In genomic region chr1:180813885-180814740, GRCm38 (mm10) we compare ENCODE assay signal across 8 mouse cellular contexts. TPM values are rescaled to one million over a fixed set of nuclear protein-coding genes. Genes with fewer than 3 reads are reported as not detected.
DNase-seq lines count a peak whose midpoint lies in the region; ATAC-seq and TF ChIP-seq lines count a peak whose summit lies in the region.

Gene H3f3a (minus strand): TSS chr1:180813943.

- peak; percentile 80 for DNase-seq in layer of hippocampus, adult 11-12 months (ENCODE audit: low spot score)
- no peak for DNase-seq in layer of hippocampus, adult 9-11 months
- DNase-seq in embryonic facial prominence, embryonic 11.5 days (ENCODE audit: low spot score), result peak; percentile 68
- DNase-seq in heart, adult 2 months, result peak; percentile 95 to 96
- DNase-seq in kidney, adult 2 months, result peak; percentile 93
- no peak for DNase-seq in limb, embryonic 11.5 days (ENCODE audit: low spot score)
- peak; percentile 89 to 94 for DNase-seq in spleen, postnatal 4 days (ENCODE audit: low spot score in 2 of 2)

- H3K9ac ChIP-seq in embryonic facial prominence, embryonic 11.5 days (replicated peaks; ENCODE audit: low read length), result peak within 1 kb of the TSS; percentile 99
- peak within 1 kb of the TSS; percentile 100 for H3K9ac ChIP-seq in heart, adult 2 months (ENCODE audit: low read depth, low read length)
- H3K9ac ChIP-seq in limb, embryonic 11.5 days (ENCODE audit: low read length), result peak within 1 kb of the TSS; percentile 99
- peak within 1 kb of the TSS; percentile 100 for H3K9ac ChIP-seq in midbrain, embryonic 12.5 days (replicated peaks)

- H3K4me2 ChIP-seq in embryonic facial prominence, embryonic 11.5 days (ENCODE audit: low read depth, low read length), result peak within 1 kb of the TSS; percentile 68
- H3K4me2 ChIP-seq in limb, embryonic 11.5 days (ENCODE audit: low read depth, severe bottlenecking), result peak within 1 kb of the TSS; percentile 66
- peak within 1 kb of the TSS; percentile 60 for H3K4me2 ChIP-seq in midbrain, embryonic 12.5 days (replicated peaks)

- peak within 1 kb of the TSS; percentile 94 for H3K4me3 ChIP-seq in embryonic facial prominence, embryonic 11.5 days (ENCODE audit: low read depth, low read length)
- H3K4me3 ChIP-seq in heart, adult 2 months, result peak within 1 kb of the TSS; percentile 99
- peak within 1 kb of the TSS; percentile 97 for H3K4me3 ChIP-seq in kidney, adult 2 months (ENCODE audit: insufficient read depth, low read depth, low read length)
- peak within 1 kb of the TSS; percentile 79 for H3K4me3 ChIP-seq in limb, embryonic 11.5 days (ENCODE audit: low read depth, low read length)
- H3K4me3 ChIP-seq in midbrain, embryonic 12.5 days, result peak within 1 kb of the TSS; percentile 77

- peak; percentile 65 for TF ChIP-seq POLR2A in heart, adult 2 months (IDR thresholded peaks at IDR 0.05; ENCODE audit: insufficient read depth, low read depth, low read length)
- no peak for TF ChIP-seq POLR2A in kidney, adult 2 months (IDR thresholded peaks at IDR 0.05; ENCODE audit: low read depth, low read length)

- H3K9me3 ChIP-seq in embryonic facial prominence, embryonic 11.5 days (replicated peaks; ENCODE audit: control insufficient read depth, low read length), result no peaks in the 10 kb centered on the region
- no peaks in the 10 kb centered on the region for H3K9me3 ChIP-seq in limb, embryonic 11.5 days (ENCODE audit: control insufficient read depth, low read length)
- no peaks in the 10 kb centered on the region for H3K9me3 ChIP-seq in midbrain, embryonic 12.5 days

- no peak for TF ChIP-seq CTCF in heart, adult 2 months (IDR thresholded peaks at IDR 0.05)
- TF ChIP-seq CTCF in kidney, adult 2 months (conservative IDR thresholded peaks at IDR 0.05; ENCODE audit: insufficient read depth, insufficient read length, low read depth, low read length), result no peak

- peaks cover 4% of the 10 kb centered on the region for H3K79me2 ChIP-seq in heart, adult 2 months (replicated peaks; ENCODE audit: control insufficient read depth, insufficient read depth, low read length)

- no peaks in the 10 kb centered on the region for H3K4me1 ChIP-seq in embryonic facial prominence, embryonic 11.5 days (ENCODE audit: control insufficient read depth, insufficient read depth, low read length)
- peaks cover 2% of the 10 kb centered on the region for H3K4me1 ChIP-seq in heart, adult 2 months (ENCODE audit: control insufficient read depth, insufficient read depth, low read length)
- H3K4me1 ChIP-seq in kidney, adult 2 months (ENCODE audit: control insufficient read depth, insufficient read depth, low read length), result peaks cover 3% of the 10 kb centered on the region; the same call in 1 of the 2 replicates
- H3K4me1 ChIP-seq in limb, embryonic 11.5 days (ENCODE audit: control insufficient read depth, insufficient read depth, low read length), result peaks cover 8% of the 10 kb centered on the region; the same call in 1 of the 2 replicates
- peaks cover 32% of the 10 kb centered on the region for H3K4me1 ChIP-seq in midbrain, embryonic 12.5 days

- H3K36me3 ChIP-seq in embryonic facial prominence, embryonic 11.5 days (replicated peaks; ENCODE audit: control insufficient read depth, insufficient read depth, low read depth, low read length), result peaks cover 2% of the 10 kb centered on the region; the same call in 1 of the 2 replicates
- peaks cover 23% of the 10 kb centered on the region for H3K36me3 ChIP-seq in heart, adult 2 months (ENCODE audit: control insufficient read depth, insufficient read depth, low read length)
- peaks cover 6% of the 10 kb centered on the region for H3K36me3 ChIP-seq in kidney, adult 2 months (ENCODE audit: control insufficient read depth, insufficient read depth, low read length)
- peaks cover 5% of the 10 kb centered on the region; the same call in 1 of the 2 replicates for H3K36me3 ChIP-seq in limb, embryonic 11.5 days (ENCODE audit: control insufficient read depth, insufficient read depth, low read length)
- H3K36me3 ChIP-seq in midbrain, embryonic 12.5 days, result peaks cover 13% of the 10 kb centered on the region

- ATAC-seq in embryonic facial prominence, embryonic 11.5 days (replicated peaks; ENCODE audit: insufficient number of reproducible peaks, low FRiP score, low TSS enrichment, low read depth), result peak; percentile 62
- ATAC-seq in limb, embryonic 11.5 days (ENCODE audit: insufficient number of reproducible peaks, low FRiP score, low TSS enrichment, low read depth), result peak; percentile 56
- peak; percentile 81 for ATAC-seq in midbrain, embryonic 12.5 days (ENCODE audit: low FRiP score, low read depth)

- TF ChIP-seq EP300 in heart, adult 2 months (IDR thresholded peaks at IDR 0.05; ENCODE audit: insufficient read depth, low read depth, low read length), result no peak

- H3K27me3 ChIP-seq in embryonic facial prominence, embryonic 11.5 days (ENCODE audit: control insufficient read depth, insufficient read depth, low read length), result no peaks in the 10 kb centered on the region
- H3K27me3 ChIP-seq in heart, adult 2 months (ENCODE audit: control insufficient read depth, insufficient read depth, low read length), result no peaks in the 10 kb centered on the region
- no peaks in the 10 kb centered on the region for H3K27me3 ChIP-seq in kidney, adult 2 months (replicated peaks; ENCODE audit: control insufficient read depth, insufficient read depth, low read length)
- H3K27me3 ChIP-seq in limb, embryonic 11.5 days (ENCODE audit: control insufficient read depth, insufficient read depth, low read length), result no peaks in the 10 kb centered on the region
- H3K27me3 ChIP-seq in midbrain, embryonic 12.5 days, result no peaks in the 10 kb centered on the region

- intact Hi-C loops in heart, adult 2 months (cut with DNase I), result loop anchor here (1.0 to 2.0 kb wide), 3 partner anchors 17 to 36 kb away; no protein-coding TSS in a partner anchor

- H3K27ac ChIP-seq in embryonic facial prominence, embryonic 11.5 days (replicated peaks; ENCODE audit: low read depth, low read length), result peak within 1 kb of the TSS; percentile 97
- H3K27ac ChIP-seq in heart, adult 2 months, result peak within 1 kb of the TSS; percentile 98
- H3K27ac ChIP-seq in kidney, adult 2 months (ENCODE audit: insufficient read depth, low read depth, low read length), result peak within 1 kb of the TSS; percentile 91
- peak within 1 kb of the TSS; percentile 98 for H3K27ac ChIP-seq in limb, embryonic 11.5 days (replicated peaks; ENCODE audit: low read depth, low read length)
- H3K27ac ChIP-seq in midbrain, embryonic 12.5 days (replicated peaks), result peak within 1 kb of the TSS; percentile 99

- 2% methylated on average over 64 of the region's 69 CpGs for WGBS in embryonic facial prominence, embryonic 11.5 days
- 4% methylated on average over 64 of the region's 69 CpGs for WGBS in heart, adult 2 months
- 2% methylated on average over 67 of the region's 69 CpGs for WGBS in kidney, adult 2 months
- WGBS in limb, embryonic 11.5 days, result 2% methylated on average over 54 of the region's 69 CpGs
- 2% methylated on average over 60 of the region's 69 CpGs for WGBS in midbrain, embryonic 12.5 days

RNA-seq across cellular contexts. Expression of gene H3f3a, which starts in this region (rescaled TPM):
- 3,882 and 3,910 TPM in 2 replicates for polyA plus RNA-seq in embryonic facial prominence, embryonic 11.5 days (2014; fragmentation: Nextera tagmentation; extraction: Ambion mirVana)
- total RNA-seq in heart, adult 2 months (2021), result 100 to 1,000 TPM; 405 to 430 TPM
- 258 and 363 TPM in 2 replicates for polyA plus RNA-seq in heart, adult 2 months (2012; rRNA removed)
- 324 and 348 TPM in 2 replicates for polyA plus RNA-seq in kidney, adult 2 months (2012; rRNA removed)
- polyA plus RNA-seq in limb, embryonic 11.5 days (2014; fragmentation: Nextera tagmentation; extraction: Ambion mirVana), result 3,717 and 3,908 TPM in 2 replicates
- polyA plus RNA-seq in midbrain, embryonic 12.5 days (2016; fragmentation: Nextera tagmentation; extraction: Ambion mirVana), result 3,369 and 3,552 TPM in 2 replicates

Comparison
In these comparisons a context has a peak if more than half of its experiments do, and no peak if none do; other contexts are left out.
1. DNase-seq: peak in layer of hippocampus, adult 11-12 months (single experiment), embryonic facial prominence, embryonic 11.5 days (single experiment), heart, adult 2 months (2 of 2), kidney, adult 2 months (single experiment) and spleen, postnatal 4 days (2 of 2); none in layer of hippocampus, adult 9-11 months (single experiment) and limb, embryonic 11.5 days (single experiment).
2. Peak in every context shown above with its lines, with median percentiles within 50 percentile points of each other: ATAC-seq, H3K27ac ChIP-seq, H3K4me2 ChIP-seq, H3K4me3 ChIP-seq and H3K9ac ChIP-seq.